Mouse (Mus musculus) Patski (cell line): ENCODE results near the gene Tnni3k. TPM values are rescaled to one million over a fixed set of nuclear protein-coding genes. Genes with fewer than 3 reads are reported as not detected.

ENCODE experiments used
- ATAC-seq: fragments of 100-300 bp; one replicate; pipeline ENCODE4 v1.8.0; 2021
- CTCF ChIA-PET: fragments of 350-600 bp; sonication (Branson Sonifier 250); formaldehyde crosslinking; loops from one replicate; lab custom pipeline; 2022; ENCODE audit warnings: inconsistent platforms; lab: Charles Lee
- POLR2A ChIA-PET: fragments of 350-600 bp; sonication (Branson Sonifier 250); formaldehyde crosslinking; loops from one replicate; lab custom pipeline; 2022; ENCODE audit warnings: antibody characterized with exemption, inconsistent platforms; lab: Charles Lee
- DNase-seq: peaks from one replicate; pipeline ENCODE4 v3.0.0-alpha.2; 2011; ENCODE audit warnings: low read depth, low spot score
- H3K27me3 ChIP-seq: fragments of 371-371 bp; one replicate; pipeline ENCODE4 v1.5.1; 2021
- CTCF ChIP-seq: fragments of 100-300 bp; IDR thresholded peaks from one replicate; pipeline ENCODE4 v1.5.1; 2021
- in situ Hi-C: fragments of 300-500 bp; cut with MboI; formaldehyde crosslinking; loops from 3 replicates; pipeline ENCODE4 v1.11.1; 2018; ENCODE audit warnings: low pct_unique_long_range_greater_than_20kb, mixed read lengths
- polyA plus RNA-seq: library from polyadenylated mRNA; unstranded; gene quantifications from one replicate; pipeline ENCODE4 v1.2.3, GENCODE M21; 2021

Gene Tnni3k
- polyA plus RNA-seq, 1 experiment from 2014 or later = not detected

DNA sequence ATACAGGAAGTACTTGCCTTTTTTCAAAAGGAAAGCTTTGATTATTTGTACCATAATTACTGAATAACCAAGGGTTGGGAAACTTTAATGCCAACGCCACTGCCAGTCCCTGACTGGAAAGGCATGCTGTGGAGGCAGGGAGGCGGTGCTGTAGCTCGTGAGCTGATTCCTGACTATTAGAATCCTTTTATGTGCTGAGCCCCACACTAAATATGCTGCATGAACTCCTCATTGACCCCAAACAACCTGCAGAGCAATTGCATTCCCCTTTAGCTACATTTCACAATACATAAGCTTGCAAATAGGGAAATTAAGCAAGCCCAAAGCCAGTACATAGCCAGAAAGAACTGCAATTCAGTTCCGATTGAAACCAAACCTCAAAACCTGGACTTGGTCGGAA is 313.7 kb downstream of the Tnni3k start:
- H3K27me3 ChIP-seq = peaks cover 8% of the 10 kb centered on the region
- in situ Hi-C loops = no loop called here
- CTCF ChIA-PET = interaction anchor here (1.2 to 1.6 kb wide), 2 partner anchors 16 to 22 kb away, joined by 4 to 6 read pairs; no protein-coding TSS in a partner anchor
- TF ChIP-seq CTCF = no peak
- POLR2A ChIA-PET = interaction anchor here (0.7 kb wide), 1 partner anchor 13 kb away, joined by 3 read pairs; no protein-coding TSS in a partner anchor
- no peak for DNase-seq
- ATAC-seq = no peak

Other genes with a start within 250 kb of the Tnni3k start
- 23.8 TPM for gene Fpgt, start 38.0 kb upstream of the Tnni3k start, polyA plus RNA-seq
- gene Lrriq3, start 38.0 kb upstream of the Tnni3k start, polyA plus RNA-seq = 3.0 TPM